Mouse (Mus musculus): ENCODE measurements around the gene Xpnpep1.

DNA sequence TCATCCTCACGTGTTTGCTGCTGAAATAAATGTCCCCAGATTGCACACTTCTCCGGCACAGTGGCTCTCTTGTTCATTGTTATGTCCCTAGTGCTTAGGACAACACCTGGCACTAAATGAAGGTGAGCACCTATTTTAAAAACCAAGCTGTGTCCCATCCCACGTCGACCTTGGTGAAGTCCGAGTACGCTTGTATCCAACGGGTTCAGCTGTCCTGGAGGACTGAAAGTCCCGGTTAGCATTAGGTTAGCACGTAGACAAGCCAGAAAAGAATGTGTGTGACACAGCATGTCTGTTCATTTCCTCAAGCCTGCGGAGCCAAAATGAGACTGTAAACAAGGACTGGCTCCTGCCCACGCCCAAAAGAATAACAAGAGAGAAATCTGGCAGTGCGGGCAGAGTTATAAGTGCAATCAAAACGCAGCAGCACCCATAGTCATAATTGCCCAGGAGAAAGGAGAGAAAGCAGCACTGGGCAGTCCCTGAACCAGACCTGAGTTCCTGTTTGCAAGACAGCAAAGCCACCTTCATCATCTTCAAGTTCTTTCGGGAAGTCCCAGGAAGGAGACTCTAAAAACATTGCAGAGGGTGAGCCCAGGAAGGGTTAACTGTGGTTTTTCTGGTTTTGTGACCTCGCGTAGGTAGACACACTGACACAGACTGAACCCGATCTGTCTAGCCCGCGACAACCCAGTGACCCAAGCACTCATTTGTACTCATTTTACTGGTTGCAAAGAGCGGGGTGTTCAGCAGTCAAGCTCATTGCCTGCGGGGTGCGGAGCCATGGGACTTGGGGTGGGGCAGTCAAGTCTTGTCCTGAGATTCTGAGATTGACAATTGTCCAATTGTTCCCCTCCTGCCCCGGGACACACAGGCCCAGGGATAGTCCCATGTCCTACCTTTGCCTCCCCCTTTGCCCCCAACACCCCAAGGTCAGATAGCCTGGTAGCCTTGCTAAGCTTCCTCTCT lies at the start of gene Xpnpep1:
- TF ChIP-seq POLR2A (IDR thresholded peaks at IDR 0.05; ENCODE audit: borderline replicate concordance, control insufficient read depth, low read depth, low read length) (no peak), CTCF (IDR thresholded peaks at IDR 0.05; ENCODE audit: control insufficient read depth, insufficient read depth, low read length) (no peak)

All from bone marrow, adult 2 months (tissue).